In genomic region chr4:138866413-138866812, GRCm38 (mm10) we compare ENCODE assay signal across 9 mouse cellular contexts. TPM values are rescaled to one million over a fixed set of nuclear protein-coding genes. Genes with fewer than 3 reads are reported as not detected.
DNase-seq lines count a peak whose midpoint lies in the region; ATAC-seq lines count a peak whose summit lies in the region.
"Had no signal": no experiment of that assay in that cellular context is flagged by ENCODE, and none has a peak within 500 bp of the region (broad histone marks: within the 10 kb centered on the region; RNA-seq: fewer than 3 reads in every experiment).

No protein-coding gene starts in this region.

- DNase-seq in forebrain, embryonic 14.5 days (ENCODE audit: low spot score) = peak; percentile 83
- DNase-seq in MEL-GATA-1-ER (ENCODE audit: extremely low read depth, low read depth) = peak; percentile 54
- peak; percentile 74 for DNase-seq in cerebellum, adult 8-10 months
- peak; percentile 45 for DNase-seq in gastrocnemius, postnatal 25 days
- peak; percentile 52 for DNase-seq in layer of hippocampus, adult 9-11 months
- peak; percentile 58 for DNase-seq in skeletal muscle tissue, adult 2 months (ENCODE audit: low read depth, low spot score)

- WGBS in forebrain, embryonic 14.5 days = 13% methylated on average over 7 of the region's 7 CpGs
- 12% methylated on average over 7 of the region's 7 CpGs for WGBS in forebrain, embryonic 15.5 days

- no peak for ATAC-seq in forebrain, embryonic 14.5 days
- no peak for ATAC-seq in forebrain, embryonic 15.5 days (replicated peaks)
- ATAC-seq in megakaryocyte, adult 5-6 weeks (ENCODE audit: poor library complexity, severe bottlenecking) = peak; percentile 93

- H3K36me3 ChIP-seq in forebrain, embryonic 14.5 days (ENCODE audit: control insufficient read depth, insufficient read depth, low read length) = no peaks in the 10 kb centered on the region
- no peaks in the 10 kb centered on the region for H3K36me3 ChIP-seq in forebrain, embryonic 15.5 days
- H3K36me3 ChIP-seq: limb, embryonic 12.5 days had no signal

- H3K4me1 ChIP-seq in forebrain, embryonic 14.5 days (ENCODE audit: control insufficient read depth, insufficient read depth, low read length) = no peaks in the 10 kb centered on the region
- no peaks in the 10 kb centered on the region for H3K4me1 ChIP-seq in forebrain, embryonic 15.5 days
- H3K4me1 ChIP-seq: limb, embryonic 12.5 days had no signal

- no peak overlapping the region for H3K4me3 ChIP-seq in forebrain, embryonic 14.5 days (ENCODE audit: low read depth, low read length)
- no peak overlapping the region for H3K4me3 ChIP-seq in forebrain, embryonic 15.5 days
- H3K4me3 ChIP-seq: limb, embryonic 12.5 days had no signal

- H3K27ac ChIP-seq in forebrain, embryonic 14.5 days (ENCODE audit: low read depth, low read length) = no peak overlapping the region
- H3K27ac ChIP-seq in forebrain, embryonic 15.5 days (replicated peaks) = no peak overlapping the region
- H3K27ac ChIP-seq: limb, embryonic 12.5 days had no signal

- no peak overlapping the region for H3K4me2 ChIP-seq in forebrain, embryonic 14.5 days (ENCODE audit: low read length)
- no peak overlapping the region for H3K4me2 ChIP-seq in forebrain, embryonic 15.5 days (replicated peaks)
- H3K4me2 ChIP-seq: limb, embryonic 12.5 days had no signal

- H3K9ac ChIP-seq in forebrain, embryonic 14.5 days (ENCODE audit: low read length) = no peak overlapping the region
- no peak overlapping the region for H3K9ac ChIP-seq in forebrain, embryonic 15.5 days (replicated peaks)
- H3K9ac ChIP-seq: limb, embryonic 12.5 days had no signal

- no peaks in the 10 kb centered on the region for H3K27me3 ChIP-seq in forebrain, embryonic 14.5 days (replicated peaks; ENCODE audit: control insufficient read depth, insufficient read depth, low read length)
- H3K27me3 ChIP-seq in forebrain, embryonic 15.5 days = no peaks in the 10 kb centered on the region
- H3K27me3 ChIP-seq: limb, embryonic 12.5 days had no signal

- H3K9me3 ChIP-seq in forebrain, embryonic 14.5 days (replicated peaks; ENCODE audit: control insufficient read depth, low read length) = no peaks in the 10 kb centered on the region
- H3K9me3 ChIP-seq in forebrain, embryonic 15.5 days = no peaks in the 10 kb centered on the region

RNA-seq across cellular contexts. Expression of gene Pla2g5, which starts 3.1 kb away (rescaled TPM):
- 0.67 and 1.0 TPM in 2 replicates for polyA plus RNA-seq in forebrain, embryonic 14.5 days (2014; fragmentation: Nextera tagmentation; extraction: Ambion mirVana)
- polyA plus RNA-seq in forebrain, embryonic 15.5 days (2015; fragmentation: Nextera tagmentation; extraction: Ambion mirVana) = 0.45 and 0.76 TPM in 2 replicates
- under 1 TPM; 0.75 to 0.79 TPM for total RNA-seq in gastrocnemius, postnatal 25 days (2021)
- not detected in 2 replicates for total RNA-seq in megakaryocyte, adult 5-6 weeks (2015)
- total RNA-seq in megakaryocyte, adult 5-6 weeks (2017) = not detected in 2 replicates
- polyA plus RNA-seq: limb, embryonic 12.5 days had no signal

RNA-seq across cellular contexts. Expression of gene Gm13030, which starts 7.4 kb away (rescaled TPM):
- polyA plus RNA-seq in forebrain, embryonic 14.5 days (2014; fragmentation: Nextera tagmentation; extraction: Ambion mirVana) = not detected in 2 replicates
- not detected in 2 replicates for polyA plus RNA-seq in forebrain, embryonic 15.5 days (2015; fragmentation: Nextera tagmentation; extraction: Ambion mirVana)
- not detected for total RNA-seq in gastrocnemius, postnatal 25 days (2021)
- not detected in 2 replicates for total RNA-seq in megakaryocyte, adult 5-6 weeks (2015)
- total RNA-seq in megakaryocyte, adult 5-6 weeks (2017) = not detected in 2 replicates
- polyA plus RNA-seq: limb, embryonic 12.5 days had no signal

RNA-seq across cellular contexts. Expression of gene Pla2g2e, which starts 11.3 kb away (rescaled TPM):
- not detected in 2 replicates for polyA plus RNA-seq in forebrain, embryonic 14.5 days (2014; fragmentation: Nextera tagmentation; extraction: Ambion mirVana)
- not detected in 2 replicates for polyA plus RNA-seq in forebrain, embryonic 15.5 days (2015; fragmentation: Nextera tagmentation; extraction: Ambion mirVana)
- total RNA-seq in gastrocnemius, postnatal 25 days (2021) = under 1 TPM in 1 of 2 experiments, not detected in 1; 0.32 TPM
- not detected in 2 replicates for total RNA-seq in megakaryocyte, adult 5-6 weeks (2015)
- total RNA-seq in megakaryocyte, adult 5-6 weeks (2017) = not detected in 2 replicates
- polyA plus RNA-seq: limb, embryonic 12.5 days had no signal

RNA-seq across cellular contexts. Expression of gene Otud3, which starts 47.3 kb away (rescaled TPM):
- 2.3 and 2.4 TPM in 2 replicates for polyA plus RNA-seq in forebrain, embryonic 14.5 days (2014; fragmentation: Nextera tagmentation; extraction: Ambion mirVana)
- 2.7 and 3.4 TPM in 2 replicates for polyA plus RNA-seq in forebrain, embryonic 15.5 days (2015; fragmentation: Nextera tagmentation; extraction: Ambion mirVana)
- total RNA-seq in gastrocnemius, postnatal 25 days (2021) = 10 to 100 TPM; 11.4 to 13.8 TPM
- 3.3 TPM in 2 replicates for total RNA-seq in megakaryocyte, adult 5-6 weeks (2015)
- total RNA-seq in megakaryocyte, adult 5-6 weeks (2017) = 9.5 TPM in 2 replicates
